Comparison of ENCODE assay signal across 1 mouse cellular context in the genomic region with DNA sequence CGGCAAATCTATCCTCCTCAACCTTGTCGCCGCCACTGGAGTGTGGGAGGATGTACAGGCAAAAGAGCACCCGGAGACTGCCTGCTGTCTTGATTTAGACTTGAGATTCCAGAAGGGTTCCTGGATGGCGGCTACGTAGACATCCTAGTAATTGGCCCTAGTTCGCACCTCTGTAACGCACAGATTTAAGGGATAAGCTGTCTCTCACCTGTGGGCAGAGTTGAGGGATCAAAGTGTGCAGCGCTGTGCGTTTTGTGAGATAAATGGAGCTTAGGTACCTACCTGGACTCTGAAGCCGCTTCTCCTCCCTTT.
TF ChIP-seq lines count a peak whose summit lies in the region.

No protein-coding gene starts in this region.

TF ChIP-seq in CH12.LX, 34 proteins besides CTCF, POLR2A, EP300 and RAD21 (continued from another document):
- TF ChIP-seq JUN (IDR thresholded peaks at IDR 0.05; ENCODE audit: insufficient read depth, low read depth, low read length) (no peak), ZMIZ1 (IDR thresholded peaks at IDR 0.05; ENCODE audit: low read depth, low read length) (no peak), TCF12 (IDR thresholded peaks at IDR 0.05; ENCODE audit: low read depth, low read length) (no peak), ETS1 (conservative IDR thresholded peaks at IDR 0.05; ENCODE audit: low read depth, low read length) (no peak), TBP (conservative IDR thresholded peaks at IDR 0.05; ENCODE audit: low read depth, low read length) (no peak), PAX5 (IDR thresholded peaks at IDR 0.05; ENCODE audit: low read length) (no peak)
